Mouse (Mus musculus) adrenal gland, postnatal 10 days (tissue): ENCODE measurements at regions not wholly inside any gene's neighbourhood (a gene's known extent, or its start where the extent isn't known, plus 50 kb on each side); places are given as distances from the start of the nearest gene placed in this dataset.

Experiments used
- DNase-seq: peaks from one replicate; pipeline ENCODE4 v3.0.0; 2021; ENCODE audit warnings: mixed read lengths

- no peak for DNase-seq
Measured at GRCm38 (mm10) chr4:154785282-154785987, 51.8 kb upstream of the Ttc34 start.

GRCm38 (mm10) chr4:154787190-154787589 lies 50.1 kb upstream of the Ttc34 start:
- DNase-seq: no peak
